Mouse (Mus musculus): ENCODE data around the gene Camk1d.

GRCm38 (mm10) chr2:5596882-5597281, 117.4 kb downstream of the Camk1d start:
- no peak for TF ChIP-seq CTCF (IDR thresholded peaks at IDR 0.05; ENCODE audit: low read depth)
- no peak for TF ChIP-seq EP300 (IDR thresholded peaks at IDR 0.05; ENCODE audit: low read depth)

Measured in liver, embryonic 14.5 days (tissue).